Mouse (Mus musculus): ENCODE data around the gene 4930595D18Rik. TPM values are rescaled to one million over a fixed set of nuclear protein-coding genes. Genes with fewer than 3 reads are reported as not detected.

The 4930595D18Rik gene
- polyA plus RNA-seq, 1 experiment: not detected

GRCm38 (mm10) chr12:111165146-111165812, 19.0 kb downstream of the 4930595D18Rik start:
- TF ChIP-seq POLR2A (IDR thresholded peaks at IDR 0.05; ENCODE audit: insufficient read depth, low read length) (no peak), CTCF (IDR thresholded peaks at IDR 0.05; ENCODE audit: low read depth, low read length) (peak; percentile 76)
- H3K27ac ChIP-seq (ENCODE audit: insufficient read depth, low read length): no peak overlapping the region
- no peaks in the 10 kb centered on the region for H3K27me3 ChIP-seq (ENCODE audit: control insufficient read depth, insufficient read depth, low read length, poor library complexity, severe bottlenecking)
- H3K9me3 ChIP-seq (replicated peaks; ENCODE audit: control insufficient read depth, insufficient read depth, low read length, poor library complexity, severe bottlenecking): no peaks in the 10 kb centered on the region
- H3K9ac ChIP-seq (ENCODE audit: low read depth, poor library complexity, severe bottlenecking): no peak overlapping the region
- no peaks in the 10 kb centered on the region for H3K4me1 ChIP-seq (ENCODE audit: control insufficient read depth, insufficient read depth, low read length)
- no peaks in the 10 kb centered on the region for H3K36me3 ChIP-seq (ENCODE audit: control insufficient read depth, insufficient read depth, low read length, poor library complexity, severe bottlenecking)
- H3K4me3 ChIP-seq (ENCODE audit: low read depth, low read length): peak overlapping the region; percentile 33

- H3K4me1 ChIP-seq (ENCODE audit: control insufficient read depth, insufficient read depth, low read length): peaks cover 2% of the 10 kb centered on the region
Observed at GRCm38 (mm10) chr12:111164310-111164751, 20.0 kb downstream of the 4930595D18Rik start.

GRCm38 (mm10) chr12:111162312-111163061, 21.8 kb downstream of the 4930595D18Rik start:
- H3K9me3 ChIP-seq (replicated peaks; ENCODE audit: control insufficient read depth, insufficient read depth, low read length, poor library complexity, severe bottlenecking): no peaks in the 10 kb centered on the region
- H3K27ac ChIP-seq (ENCODE audit: insufficient read depth, low read length): no peak overlapping the region
- peak overlapping the region; percentile 62 for H3K4me3 ChIP-seq (ENCODE audit: low read depth, low read length)
- peak overlapping the region; percentile 50 for H3K9ac ChIP-seq (ENCODE audit: low read depth, poor library complexity, severe bottlenecking)
- no peak for TF ChIP-seq CTCF (IDR thresholded peaks at IDR 0.05; ENCODE audit: low read depth, low read length)
- no peak for TF ChIP-seq EP300 (IDR thresholded peaks at IDR 0.05; ENCODE audit: insufficient read depth, low read depth, low read length)
- peak; percentile 9 for TF ChIP-seq POLR2A (IDR thresholded peaks at IDR 0.05; ENCODE audit: insufficient read depth, low read length)
- no peaks in the 10 kb centered on the region for H3K27me3 ChIP-seq (ENCODE audit: control insufficient read depth, insufficient read depth, low read length, poor library complexity, severe bottlenecking)
- H3K4me1 ChIP-seq (ENCODE audit: control insufficient read depth, insufficient read depth, low read length): peaks cover 2% of the 10 kb centered on the region
- H3K36me3 ChIP-seq (ENCODE audit: control insufficient read depth, insufficient read depth, low read length, poor library complexity, severe bottlenecking): no peaks in the 10 kb centered on the region

More at GRCm38 (mm10) chr12:111164310-111164751, 20.0 kb downstream of the 4930595D18Rik start:
- Histone ChIP-seq H3K36me3 (ENCODE audit: control insufficient read depth, insufficient read depth, low read length, poor library complexity, severe bottlenecking) (no peaks in the 10 kb centered on the region), H3K4me3 (ENCODE audit: low read depth, low read length) (peak overlapping the region; percentile 56; the same call in 1 of the 2 replicates), H3K9ac (ENCODE audit: low read depth, poor library complexity, severe bottlenecking) (no peak overlapping the region), H3K27ac (ENCODE audit: insufficient read depth, low read length) (no peak overlapping the region), H3K27me3 (ENCODE audit: control insufficient read depth, insufficient read depth, low read length, poor library complexity, severe bottlenecking) (no peaks in the 10 kb centered on the region), H3K9me3 (replicated peaks; ENCODE audit: control insufficient read depth, insufficient read depth, low read length, poor library complexity, severe bottlenecking) (no peaks in the 10 kb centered on the region)
- no peak for TF ChIP-seq CTCF (IDR thresholded peaks at IDR 0.05; ENCODE audit: low read depth, low read length)
- no peak for TF ChIP-seq EP300 (IDR thresholded peaks at IDR 0.05; ENCODE audit: insufficient read depth, low read depth, low read length)
- TF ChIP-seq POLR2A (IDR thresholded peaks at IDR 0.05; ENCODE audit: insufficient read depth, low read length): no peak

- Histone ChIP-seq H3K9me3 (replicated peaks; ENCODE audit: control insufficient read depth, insufficient read depth, low read length, poor library complexity, severe bottlenecking) (no peaks in the 10 kb centered on the region), H3K27me3 (ENCODE audit: control insufficient read depth, insufficient read depth, low read length, poor library complexity, severe bottlenecking) (no peaks in the 10 kb centered on the region), H3K4me1 (ENCODE audit: control insufficient read depth, insufficient read depth, low read length) (peaks cover 2% of the 10 kb centered on the region), H3K27ac (ENCODE audit: insufficient read depth, low read length) (no peak overlapping the region), H3K36me3 (ENCODE audit: control insufficient read depth, insufficient read depth, low read length, poor library complexity, severe bottlenecking) (no peaks in the 10 kb centered on the region), H3K4me3 (ENCODE audit: low read depth, low read length) (peak overlapping the region; percentile 37), H3K9ac (ENCODE audit: low read depth, poor library complexity, severe bottlenecking) (no peak overlapping the region)
- TF ChIP-seq EP300 (IDR thresholded peaks at IDR 0.05; ENCODE audit: insufficient read depth, low read depth, low read length) (no peak), CTCF (IDR thresholded peaks at IDR 0.05; ENCODE audit: low read depth, low read length) (no peak), POLR2A (IDR thresholded peaks at IDR 0.05; ENCODE audit: insufficient read depth, low read length) (no peak)
Observed at GRCm38 (mm10) chr12:111161943-111162311, 22.4 kb downstream of the 4930595D18Rik start.

GRCm38 (mm10) chr12:111160871-111161270, 23.4 kb downstream of the 4930595D18Rik start:
- Histone ChIP-seq H3K9ac (ENCODE audit: low read depth, poor library complexity, severe bottlenecking) (no peak overlapping the region), H3K27me3 (ENCODE audit: control insufficient read depth, insufficient read depth, low read length, poor library complexity, severe bottlenecking) (no peaks in the 10 kb centered on the region), H3K9me3 (replicated peaks; ENCODE audit: control insufficient read depth, insufficient read depth, low read length, poor library complexity, severe bottlenecking) (no peaks in the 10 kb centered on the region), H3K36me3 (ENCODE audit: control insufficient read depth, insufficient read depth, low read length, poor library complexity, severe bottlenecking) (no peaks in the 10 kb centered on the region), H3K4me3 (ENCODE audit: low read depth, low read length) (no peak overlapping the region), H3K4me1 (ENCODE audit: control insufficient read depth, insufficient read depth, low read length) (peaks cover 2% of the 10 kb centered on the region), H3K27ac (ENCODE audit: insufficient read depth, low read length) (no peak overlapping the region)
- no peak for TF ChIP-seq EP300 (IDR thresholded peaks at IDR 0.05; ENCODE audit: insufficient read depth, low read depth, low read length)
- no peak for TF ChIP-seq POLR2A (IDR thresholded peaks at IDR 0.05; ENCODE audit: insufficient read depth, low read length)
- no peak for TF ChIP-seq CTCF (IDR thresholded peaks at IDR 0.05; ENCODE audit: low read depth, low read length)
